Mouse (Mus musculus) ovary, postnatal 14 days (tissue): ENCODE results near the gene Sgpp1.

Experiments
- DNase-seq: peaks from one replicate; pipeline ENCODE4 v3.0.0; 2022; ENCODE audit warnings: low spot score

The Sgpp1 gene

DNA sequence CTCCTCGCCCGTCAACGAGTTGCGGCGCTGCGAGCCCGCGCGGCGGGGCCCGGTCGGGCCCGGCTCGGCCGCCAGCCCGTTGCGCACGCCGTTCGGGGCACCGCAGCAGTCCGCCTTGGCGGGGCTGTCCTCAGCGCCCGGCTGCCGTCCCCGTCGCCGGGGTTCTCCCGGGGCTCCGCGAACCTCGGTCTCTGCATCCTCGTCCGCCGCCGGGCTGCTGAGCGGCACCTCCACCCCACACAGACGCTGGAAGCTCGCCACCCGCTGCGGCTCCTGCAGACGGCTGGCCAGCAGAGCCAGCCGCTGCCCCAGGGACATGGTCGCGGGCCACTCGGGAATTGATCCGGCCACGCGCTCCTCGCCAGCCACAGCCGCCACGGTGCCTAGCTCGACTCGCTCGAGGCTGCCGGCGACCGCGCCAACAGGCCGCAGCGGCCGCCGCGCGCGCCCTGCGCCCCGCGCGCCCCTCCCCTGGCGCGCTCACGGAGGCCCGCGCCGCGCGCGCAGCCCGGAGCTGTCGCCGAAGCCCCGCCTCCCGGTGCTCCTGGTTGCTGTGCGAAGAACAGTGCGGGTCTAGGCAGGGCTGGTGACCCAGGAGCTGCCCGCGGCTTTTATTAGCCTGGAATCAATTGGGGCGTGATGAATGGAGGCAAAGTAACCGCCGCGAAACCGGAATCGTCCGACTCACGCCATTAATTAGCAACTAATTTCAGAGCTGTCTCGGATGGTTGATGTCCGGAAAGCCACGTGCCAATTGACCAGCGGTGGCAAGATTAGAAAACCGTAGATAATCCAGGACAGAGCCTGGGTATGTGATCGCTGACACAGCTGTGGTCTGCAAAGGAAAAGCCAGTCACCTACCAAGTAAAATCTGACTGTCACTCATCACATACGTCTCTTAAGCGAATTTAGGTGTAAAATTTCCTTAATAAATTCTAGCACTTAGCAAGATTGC is at the start of gene Sgpp1:
Sgpp1 (minus strand) TSS at position 484 of the 955 bp plus-strand sequence.
- peak; percentile 61 for DNase-seq

DNA sequence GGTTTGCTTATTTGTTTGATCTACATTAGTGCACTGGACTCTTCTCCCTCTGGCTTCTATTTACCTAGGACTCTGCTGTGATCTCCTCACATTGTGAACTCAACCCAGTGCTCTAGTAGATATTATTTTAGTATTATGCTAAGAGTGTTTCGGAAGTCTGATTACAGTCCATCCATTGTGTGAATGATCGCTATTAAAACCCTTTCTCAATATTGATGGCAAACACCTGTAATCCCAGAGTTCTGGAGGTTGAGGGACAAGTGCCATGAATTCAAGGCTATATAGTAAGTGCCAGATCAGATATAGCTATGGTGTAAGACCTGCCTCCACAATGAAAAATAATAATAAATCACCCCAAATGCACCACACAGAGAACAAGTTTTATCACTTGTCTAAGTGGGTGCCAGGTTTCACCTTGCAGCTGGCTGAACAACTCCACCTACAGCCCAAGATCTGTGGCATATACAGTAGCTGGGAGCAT is 48.8 kb upstream of the Sgpp1 start:
- DNase-seq = no peak

DNA sequence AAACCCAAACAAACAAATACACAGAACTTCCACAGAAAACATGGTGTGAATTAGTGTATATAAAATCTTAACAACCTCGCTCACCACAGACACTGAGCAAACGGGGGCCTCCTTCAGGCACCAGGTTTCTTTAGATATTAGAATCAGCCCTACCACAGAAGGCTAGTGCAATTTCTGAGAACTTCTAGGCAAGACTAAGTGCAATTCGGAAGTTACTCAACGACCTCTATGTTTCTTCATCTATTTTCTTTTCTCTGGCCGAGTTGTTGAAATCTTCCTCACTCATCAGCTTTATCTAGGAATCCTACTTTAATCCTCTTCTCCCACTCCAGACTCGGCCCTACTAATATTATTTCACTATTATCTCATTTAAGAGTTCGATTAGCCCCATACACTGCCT is 46.5 kb upstream of the Sgpp1 start:
- no peak for DNase-seq

DNA sequence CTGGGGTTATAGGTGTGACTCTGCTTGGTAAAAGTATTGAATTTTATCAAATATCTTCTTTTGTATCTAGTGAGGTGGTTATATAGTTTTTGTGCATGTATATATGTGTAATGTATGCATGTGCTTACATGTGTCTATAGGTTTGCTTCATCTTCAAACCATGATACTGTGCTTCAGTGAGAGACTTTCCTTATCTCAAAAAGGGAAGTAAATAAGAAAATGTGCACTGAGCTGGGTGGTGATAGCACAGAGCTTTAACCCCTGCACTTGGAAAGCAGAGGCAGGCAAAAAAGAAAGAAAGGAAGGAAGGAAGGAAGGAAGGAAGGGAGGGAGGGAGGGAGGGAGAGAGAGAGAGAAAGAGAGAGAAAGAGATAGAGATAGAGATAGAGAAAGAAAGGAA is 45.9 kb upstream of the Sgpp1 start:
- no peak for DNase-seq

DNA sequence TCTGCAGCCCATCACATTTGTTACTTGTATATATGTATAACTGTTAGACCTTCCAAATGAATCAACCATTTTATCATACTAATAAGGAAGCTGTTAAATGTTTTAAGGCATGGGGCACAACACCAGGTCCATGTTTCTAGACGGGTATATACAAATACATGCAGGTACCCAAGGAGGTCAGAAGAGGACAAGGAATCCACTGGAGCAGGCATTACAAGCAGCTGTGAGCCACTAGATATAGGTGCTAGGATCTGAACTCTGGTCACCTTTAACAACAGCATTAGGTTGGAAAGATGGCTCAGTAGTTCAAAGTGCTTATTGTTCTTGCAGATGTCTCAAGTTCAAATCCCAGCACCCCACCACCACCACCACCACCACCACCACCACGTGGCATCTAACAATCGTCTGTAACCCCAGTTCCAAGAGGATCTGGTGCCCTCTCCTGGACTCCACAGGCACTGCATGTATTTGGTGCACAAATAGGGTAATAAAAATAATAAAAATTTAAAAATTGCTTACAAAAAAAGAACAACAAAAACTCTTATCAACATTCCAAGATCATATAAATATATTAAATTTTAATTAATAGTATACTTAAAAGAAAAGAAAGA is 37.0 kb upstream of the Sgpp1 start:
- DNase-seq = peak; percentile 62

DNA sequence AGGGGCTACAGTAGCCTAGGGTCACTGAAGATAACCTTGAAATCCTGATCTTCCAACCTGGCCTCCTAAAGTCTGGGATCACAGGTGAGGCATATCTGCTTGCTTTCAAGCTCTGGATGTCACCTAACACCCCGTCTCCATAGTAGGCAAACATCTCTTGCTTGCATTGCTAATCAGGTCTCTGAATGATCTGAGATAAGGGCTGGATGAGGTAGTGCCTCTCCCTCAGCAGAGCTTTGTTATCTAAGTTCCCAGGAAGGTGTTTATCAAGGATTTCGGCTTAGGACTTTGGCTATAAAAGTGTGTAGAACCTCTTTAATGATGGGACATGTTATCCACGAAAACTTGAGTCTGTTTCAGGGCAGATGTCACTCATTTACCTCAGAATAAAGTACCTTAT is 35.9 kb upstream of the Sgpp1 start:
- no peak for DNase-seq

DNA sequence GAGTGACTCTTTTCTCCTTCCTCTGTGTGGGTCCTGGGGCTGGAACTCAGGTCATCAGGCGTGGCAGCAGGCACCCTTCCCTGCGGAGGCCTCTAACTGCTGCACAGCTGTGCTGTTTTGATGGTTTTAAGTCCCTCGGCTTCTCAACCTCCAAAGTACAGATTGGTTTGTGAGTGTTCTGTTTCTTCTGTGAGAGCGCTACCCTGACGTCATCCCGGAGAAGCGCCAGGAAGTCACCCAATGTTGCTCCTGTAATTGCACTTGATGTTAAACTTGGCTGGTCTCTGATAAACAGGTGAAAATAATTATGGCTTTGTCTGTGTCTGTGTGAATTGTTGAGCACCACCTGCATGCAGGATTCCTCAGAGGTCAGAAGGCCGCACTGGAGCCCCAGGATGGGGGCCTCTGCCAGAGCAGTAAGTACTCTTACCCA is 31.4 kb upstream of the Sgpp1 start:
- no peak for DNase-seq

DNA sequence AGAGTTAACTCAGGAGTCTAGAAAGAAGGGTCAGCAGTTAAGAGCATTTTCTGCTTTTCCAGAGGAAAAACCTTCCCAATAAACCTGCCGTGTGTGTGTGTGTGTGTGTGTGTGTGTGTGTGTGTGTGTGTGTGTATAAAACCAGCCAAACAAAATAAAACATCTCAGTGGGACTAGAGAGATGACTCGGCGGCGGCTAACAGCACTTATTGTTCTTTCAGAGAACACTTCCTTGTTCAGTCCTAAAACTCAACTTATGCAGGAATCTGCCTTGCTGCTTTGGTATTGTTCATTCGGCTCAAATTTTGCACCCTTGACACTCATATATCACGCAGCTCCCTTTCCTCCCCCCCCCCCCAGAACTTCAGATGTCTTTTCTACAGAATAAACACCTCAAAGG is 30.9 kb upstream of the Sgpp1 start:
- no peak for DNase-seq

DNA sequence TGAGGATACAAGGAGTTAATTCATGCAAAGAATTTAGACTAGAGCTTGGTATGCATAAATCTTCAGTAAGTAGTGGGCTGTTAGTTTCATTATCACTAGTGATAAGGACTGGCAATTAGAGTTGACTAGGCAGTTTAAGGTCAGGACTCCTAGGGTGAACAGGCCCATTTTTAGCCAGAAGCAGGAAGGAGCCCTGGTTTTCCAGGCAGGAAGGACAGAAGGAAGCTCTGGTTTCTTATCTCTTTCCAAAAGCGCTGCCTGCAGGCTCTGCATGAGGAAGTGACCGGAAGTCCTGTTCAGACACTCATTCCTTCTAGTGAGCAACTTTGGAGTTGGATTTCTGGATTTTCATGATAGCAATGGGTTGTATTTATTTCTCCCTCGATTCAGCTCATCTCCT is 30.2 kb upstream of the Sgpp1 start:
- DNase-seq = no peak

DNA sequence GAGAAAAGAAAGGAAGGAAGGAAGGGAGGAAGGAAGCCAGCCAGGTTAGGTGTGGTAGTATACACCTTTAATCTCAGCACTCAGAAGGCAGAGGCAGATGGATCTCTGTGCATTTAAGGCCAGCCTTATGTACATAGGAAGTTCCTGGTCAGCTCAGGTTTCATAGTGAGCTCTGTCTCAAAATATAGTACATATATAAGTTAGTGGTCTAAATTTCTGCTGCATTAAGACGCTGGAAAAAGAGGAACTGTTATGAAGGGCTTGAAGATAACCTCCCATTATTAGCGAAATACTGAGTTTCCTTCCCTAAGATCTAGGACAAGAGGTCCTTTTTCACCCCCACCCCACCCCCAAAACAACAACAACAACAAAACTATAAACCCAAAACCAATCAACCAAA is 20.9 kb upstream of the Sgpp1 start:
- DNase-seq = no peak

DNA sequence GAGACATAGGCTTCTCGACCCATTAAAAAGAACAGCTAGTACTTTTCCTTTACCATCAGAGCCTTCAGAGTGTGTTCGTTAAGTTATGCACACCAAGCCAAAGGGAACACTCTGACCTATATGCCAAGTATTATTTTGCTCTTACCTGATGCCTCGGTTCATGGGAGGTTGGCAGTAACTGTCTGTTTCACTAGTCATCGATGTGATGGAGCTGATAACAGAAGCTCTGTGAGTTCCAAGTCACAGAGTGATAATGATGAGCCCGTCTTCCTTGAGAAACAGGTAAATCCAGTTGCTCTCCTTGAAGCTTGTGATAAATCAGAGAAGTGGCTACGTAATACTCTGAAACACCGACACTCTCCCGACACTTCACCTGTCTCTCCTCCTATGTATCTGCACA is 18.2 kb upstream of the Sgpp1 start:
- DNase-seq = no peak

DNA sequence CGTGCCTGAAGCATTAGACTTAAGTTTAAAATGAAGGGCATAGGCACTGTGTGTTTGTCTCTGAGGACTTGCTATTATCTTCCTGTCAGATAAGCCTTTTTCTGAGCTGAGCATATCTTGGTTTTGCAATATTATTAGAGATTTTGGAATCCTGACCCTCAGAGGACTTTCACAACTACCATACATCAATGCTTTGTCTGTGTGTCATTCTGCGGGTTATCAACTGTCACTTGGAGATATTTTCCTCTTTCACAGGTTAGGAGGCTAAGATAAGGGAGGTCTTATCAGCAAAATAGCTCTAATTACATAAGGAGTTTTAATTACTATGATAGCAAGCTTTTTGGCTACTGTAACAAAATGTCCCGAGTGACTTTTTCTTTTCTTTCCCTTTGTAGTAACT is 16.5 kb upstream of the Sgpp1 start:
- DNase-seq = no peak

DNA sequence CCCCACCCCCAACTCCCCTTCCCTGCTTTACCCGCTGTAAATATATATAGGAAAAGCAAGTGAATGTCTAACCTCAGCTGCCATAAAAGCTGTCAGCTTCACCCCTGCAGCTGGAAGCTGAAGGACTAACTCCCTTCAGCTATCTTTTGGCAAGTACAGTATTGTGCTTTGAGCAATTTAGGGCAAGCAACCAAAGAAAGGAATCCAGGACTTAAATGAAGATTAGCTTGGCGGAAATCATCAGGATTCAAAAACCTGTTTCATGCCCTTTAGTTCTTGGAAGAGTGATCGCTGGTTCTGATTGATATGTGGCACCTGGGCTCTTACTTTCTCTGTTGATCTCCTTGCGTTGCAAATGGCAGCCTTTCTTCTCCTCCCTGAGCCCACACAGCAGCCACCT is 13.0 kb upstream of the Sgpp1 start:
- no peak for DNase-seq

DNA sequence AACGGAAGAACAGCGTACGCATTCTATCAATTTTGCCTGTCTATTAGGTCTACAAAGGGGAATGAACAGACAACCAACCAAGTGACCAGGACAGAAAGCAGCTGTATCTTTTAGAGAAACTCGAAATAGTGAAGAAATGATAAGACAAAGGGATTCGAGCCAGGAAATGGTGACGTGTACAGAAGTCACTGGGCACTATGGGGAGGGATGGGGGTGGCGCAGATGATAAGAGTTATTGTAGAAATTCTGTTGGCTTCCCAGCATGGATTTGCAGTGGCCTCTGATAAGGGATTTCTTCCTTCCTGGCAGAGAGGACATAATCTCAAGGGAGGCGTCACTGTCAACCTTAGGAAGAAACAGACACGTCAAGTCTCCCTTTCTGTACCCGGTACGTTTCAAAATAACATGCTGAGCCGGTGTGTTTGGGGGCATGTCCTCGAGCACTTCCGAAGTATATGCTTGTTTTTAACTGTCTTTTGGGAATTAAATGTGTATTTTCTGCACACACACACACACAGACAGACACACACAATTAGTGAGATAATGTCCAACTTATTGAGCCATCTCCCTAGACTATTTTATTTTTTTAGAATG is 10.3 kb upstream of the Sgpp1 start:
- DNase-seq = no peak

DNA sequence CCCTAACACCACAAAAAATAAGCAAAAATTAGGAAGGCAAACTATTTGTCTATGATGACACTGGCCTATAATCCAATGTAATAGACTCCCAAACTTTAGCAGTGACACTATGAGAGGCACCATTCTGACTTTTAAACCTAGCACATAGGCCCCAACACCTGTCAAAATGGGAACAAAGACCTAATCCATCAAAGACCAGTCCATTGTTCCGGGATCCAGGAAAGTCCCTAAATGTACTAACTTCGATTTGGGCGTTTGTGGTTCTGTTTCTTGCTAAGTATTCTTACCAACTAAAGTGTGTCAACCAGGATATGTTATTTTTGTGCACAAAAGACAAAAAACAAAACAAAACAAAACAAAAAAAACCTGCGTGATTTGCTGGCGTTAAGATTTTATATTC is 6.6 kb upstream of the Sgpp1 start:
- DNase-seq = no peak

DNA sequence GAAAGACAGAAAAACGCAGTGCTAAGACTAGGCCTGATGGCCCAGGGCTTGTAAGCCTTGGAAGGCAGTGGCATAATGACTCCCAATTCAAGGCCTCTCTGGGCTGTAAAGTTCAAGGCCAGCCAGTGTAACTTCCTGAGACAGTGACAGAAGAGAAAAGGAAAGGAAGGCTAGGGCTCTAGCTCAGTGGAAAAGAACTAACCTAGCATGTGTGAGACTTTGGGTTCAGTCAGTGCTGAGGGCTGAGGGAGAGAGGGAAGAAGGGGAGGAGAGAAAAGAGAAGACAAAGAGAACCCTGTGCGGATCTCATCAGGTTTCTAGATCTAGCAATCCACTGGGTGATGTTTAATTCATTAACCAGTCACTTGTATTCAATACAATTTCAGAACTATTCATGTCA is 5.7 kb upstream of the Sgpp1 start:
- DNase-seq = no peak

DNA sequence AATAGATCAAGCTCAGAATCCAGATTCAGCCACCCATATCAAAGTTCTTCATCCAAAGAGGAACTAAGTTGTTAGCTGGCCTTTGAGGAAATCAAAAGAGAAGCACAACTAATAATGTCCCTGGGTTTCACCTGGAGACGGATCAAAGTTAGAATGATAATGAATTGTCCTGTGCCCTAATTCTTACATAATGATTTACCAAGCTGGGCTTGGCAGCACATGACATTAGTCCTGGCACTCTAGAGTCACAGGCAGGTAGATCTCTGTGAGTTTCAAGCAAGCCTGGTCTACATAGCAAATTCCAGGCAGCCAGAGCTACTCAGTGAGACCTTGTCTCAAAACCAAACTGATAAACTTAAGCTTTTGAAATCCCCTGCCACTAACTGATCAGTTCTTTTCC is 4.9 kb upstream of the Sgpp1 start:
- no peak for DNase-seq

DNA sequence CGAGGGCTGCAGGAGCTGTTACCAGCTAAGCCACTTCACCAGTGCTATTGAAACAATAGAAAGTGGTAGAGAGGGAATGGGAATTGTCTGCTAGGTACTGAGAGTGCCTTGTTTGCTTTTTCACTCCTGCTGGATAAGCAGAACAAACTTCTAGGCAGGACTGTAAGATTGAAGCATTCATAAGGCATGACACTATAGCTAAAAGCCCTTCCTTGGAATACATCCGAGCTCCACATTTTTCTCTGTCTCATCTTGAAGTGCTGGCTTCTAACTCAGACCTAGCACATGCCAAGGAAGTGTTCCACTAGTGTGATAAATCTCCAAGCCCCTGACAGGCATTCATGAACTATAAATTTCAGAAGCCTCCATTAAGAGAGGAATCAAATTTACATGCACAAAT is 4.1 kb upstream of the Sgpp1 start:
- DNase-seq = no peak

DNA sequence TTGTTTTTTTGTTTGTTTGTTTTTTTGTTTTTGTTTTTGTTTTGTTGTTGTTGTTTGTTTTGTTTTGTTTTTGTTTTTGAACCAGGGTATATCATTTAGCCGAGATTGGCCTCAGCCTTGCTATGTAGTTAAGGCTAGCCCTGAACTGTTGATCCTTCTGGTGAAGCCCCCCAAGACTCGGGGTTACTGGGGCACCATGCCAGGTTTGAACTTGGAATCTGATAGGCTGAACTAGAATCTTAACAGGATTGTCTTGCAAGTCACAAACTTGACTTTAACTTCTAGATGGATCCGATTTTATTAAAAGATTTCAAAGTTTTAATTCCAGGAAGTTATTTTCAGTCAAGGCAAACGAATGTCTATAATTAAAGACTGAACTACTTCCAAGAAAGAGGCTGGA is 767 bp upstream of the Sgpp1 start:
- DNase-seq = no peak

DNA sequence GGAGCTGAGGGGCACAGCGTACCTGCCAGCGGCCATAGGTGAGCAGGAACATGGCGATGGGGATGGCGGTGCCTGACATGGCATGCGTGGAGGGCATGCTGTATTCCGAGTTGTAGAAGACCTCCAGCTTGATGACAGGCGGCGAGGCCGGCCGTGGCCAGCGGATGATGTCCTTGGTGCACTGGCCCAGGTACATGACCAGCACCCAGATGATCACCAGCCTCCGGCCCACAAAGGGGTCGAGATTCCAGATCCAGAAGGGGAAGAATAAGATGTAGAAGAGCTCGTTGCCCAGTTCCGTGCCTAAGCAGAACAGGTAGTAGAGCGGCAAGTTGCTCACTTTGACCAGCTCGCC is 661 bp downstream of the Sgpp1 start:
- peak; percentile 27 for DNase-seq

DNA sequence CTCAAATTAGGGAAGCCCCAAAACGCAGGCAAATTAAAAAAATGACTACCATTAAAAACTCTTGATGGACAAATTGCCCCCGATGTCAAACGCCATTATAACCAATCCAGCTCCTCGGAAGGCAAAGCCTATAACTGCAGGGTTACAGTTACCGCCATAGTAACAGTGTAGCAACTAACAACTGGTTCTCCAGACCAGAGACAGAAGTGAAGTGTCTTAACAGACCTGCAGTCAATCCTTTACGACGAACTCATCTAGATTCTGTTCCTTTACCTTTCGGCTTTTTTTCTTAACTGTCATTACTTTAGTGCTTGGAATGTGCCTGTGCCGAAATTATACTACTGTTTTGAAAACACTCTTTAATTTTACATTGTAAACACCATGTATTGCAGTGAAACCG is 1.4 kb downstream of the Sgpp1 start:
- DNase-seq = no peak

DNA sequence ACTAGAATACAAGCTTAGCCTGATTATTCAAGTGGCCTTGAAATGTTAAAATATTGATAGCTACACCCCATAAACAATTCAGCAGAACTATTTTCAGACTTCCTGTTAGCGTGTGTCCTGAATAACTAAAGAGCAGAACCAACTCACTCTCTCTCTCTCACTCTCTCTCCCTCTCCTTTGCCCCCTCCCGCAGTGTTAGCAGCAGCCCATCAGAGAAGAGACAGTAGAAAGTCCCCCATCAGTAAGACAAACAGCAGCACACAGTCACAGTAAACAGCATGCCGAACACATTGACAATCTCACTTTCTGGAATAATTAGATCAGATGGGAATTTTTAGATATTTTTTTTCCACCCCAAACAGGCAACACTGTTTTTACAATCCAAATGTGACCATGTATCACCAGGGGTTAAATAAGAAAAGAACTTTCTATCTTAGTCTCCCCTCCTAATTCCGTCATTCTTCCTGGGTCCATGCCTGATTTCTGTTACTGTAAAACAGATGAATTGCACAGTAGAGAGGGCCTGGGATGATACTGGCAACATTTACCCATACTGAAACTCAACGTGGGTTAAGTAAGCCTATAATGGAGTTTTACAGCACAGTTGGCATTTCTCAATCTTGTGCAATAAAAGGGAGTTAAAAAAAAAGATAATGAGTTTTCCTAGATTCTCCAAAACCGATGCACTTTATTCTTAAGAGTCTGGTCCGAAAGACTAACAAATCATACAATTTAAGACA is 2.0 kb downstream of the Sgpp1 start:
- no peak for DNase-seq
